Mouse (Mus musculus) E14TG2a.4 (cell line): ENCODE data around the gene Mrpl10.

Experiments
- H3K27me3 ChIP-seq: 2 replicates; pipeline ENCODE4 v1.6.1; 2014; ENCODE audit warnings: low read length, control low read depth; ENCODE audit not compliant: insufficient read depth
- H3K36me3 ChIP-seq: 2 replicates; pipeline ENCODE4 v1.6.1; 2014; ENCODE audit warnings: low read length, control low read depth; ENCODE audit not compliant: insufficient read depth
- H3K4me1 ChIP-seq: replicated peaks from 2 replicates; pipeline ENCODE4 v1.6.1; 2014; ENCODE audit warnings: low read depth, low read length, control low read depth
- H3K4me3 ChIP-seq: replicated peaks from 2 replicates; pipeline ENCODE4 v1.5.1; 2014; ENCODE audit warnings: mild to moderate bottlenecking, low read length
- H3K9me3 ChIP-seq: 2 replicates; pipeline ENCODE4 v1.6.1; 2014; ENCODE audit warnings: low read length, control low read depth
- CTCF ChIP-seq: conservative IDR thresholded peaks from 2 replicates; pipeline ENCODE4 v1.5.1; 2014; ENCODE audit warnings: low read length
- NANOG ChIP-seq: IDR thresholded peaks from 2 replicates; pipeline ENCODE4 v1.6.1; 2014; ENCODE audit warnings: borderline replicate concordance, low read length, mixed read lengths
- POU5F1 ChIP-seq: IDR thresholded peaks from 2 replicates; pipeline ENCODE4 v1.6.1; 2014; ENCODE audit warnings: low read length, borderline replicate concordance

The Mrpl10 gene

DNA sequence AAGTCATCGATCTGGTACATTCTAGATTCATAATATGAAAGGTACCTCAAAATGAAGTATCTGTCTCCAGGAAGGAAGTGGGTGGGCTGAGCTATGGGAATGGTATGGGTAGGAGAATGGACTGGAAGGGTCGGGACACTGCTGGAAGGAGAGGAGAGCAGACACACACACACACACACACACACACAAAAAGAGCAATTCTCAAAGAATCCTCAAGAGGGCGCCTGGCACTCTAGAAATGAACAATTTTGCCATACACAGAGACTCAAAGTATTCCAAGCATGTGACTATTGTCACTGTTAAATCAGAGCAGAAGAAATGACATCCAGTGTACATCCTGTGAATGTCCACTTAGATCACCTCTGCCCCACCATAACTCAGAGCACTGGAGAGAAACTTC lies 31.2 kb downstream of the Mrpl10 start:
- Histone ChIP-seq H3K4me3 (no peak overlapping the region), H3K36me3 (peaks cover 18% of the 10 kb centered on the region), H3K4me1 (peaks cover 34% of the 10 kb centered on the region), H3K27me3 (no peaks in the 10 kb centered on the region), H3K9me3 (no peaks in the 10 kb centered on the region)
- TF ChIP-seq POU5F1 (no peak), CTCF (peak; percentile 75), NANOG (no peak)

GRCm38 (mm10) chr11:97074235-97074634 lies 32.9 kb downstream of the Mrpl10 start:
- H3K4me1 ChIP-seq, result peaks cover 19% of the 10 kb centered on the region
- no peaks in the 10 kb centered on the region for H3K9me3 ChIP-seq
- TF ChIP-seq POU5F1, result no peak
- no peak for TF ChIP-seq CTCF
- no peak for TF ChIP-seq NANOG
- no peak overlapping the region for H3K4me3 ChIP-seq
- peaks cover 2% of the 10 kb centered on the region; the same call in 1 of the 2 replicates for H3K36me3 ChIP-seq
- no peaks in the 10 kb centered on the region for H3K27me3 ChIP-seq

- Histone ChIP-seq H3K27me3 (peaks cover 7% of the 10 kb centered on the region), H3K4me1 (peaks cover 14% of the 10 kb centered on the region), H3K4me3 (no peak overlapping the region), H3K36me3 (no peaks in the 10 kb centered on the region), H3K9me3 (no peaks in the 10 kb centered on the region)
- TF ChIP-seq CTCF, result no peak
- TF ChIP-seq POU5F1, result no peak
- no peak for TF ChIP-seq NANOG
Observed at GRCm38 (mm10) chr11:97078751-97079150, 37.4 kb downstream of the Mrpl10 start.

DNA sequence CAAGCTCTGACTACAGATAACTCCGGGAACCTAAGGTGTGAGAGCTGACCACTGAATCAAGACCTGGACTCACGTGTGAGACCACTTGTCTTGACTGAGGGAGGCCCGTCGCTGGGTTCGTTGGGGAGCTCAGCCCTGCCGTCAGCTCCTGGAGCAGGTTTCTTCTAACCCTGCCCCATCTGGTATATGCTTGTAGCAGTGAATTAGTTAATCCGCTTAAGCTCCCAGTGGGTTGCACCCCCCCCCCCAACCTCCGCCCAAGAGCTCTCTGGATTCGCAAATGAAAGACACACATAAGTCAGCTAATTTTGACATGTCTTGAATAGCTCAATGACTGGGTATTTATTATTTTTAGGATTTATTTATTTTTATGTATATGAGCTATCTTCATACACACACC lies 38.9 kb downstream of the Mrpl10 start:
- no peak for TF ChIP-seq POU5F1
- TF ChIP-seq CTCF, result no peak
- TF ChIP-seq NANOG, result no peak
- H3K36me3 ChIP-seq, result no peaks in the 10 kb centered on the region

GRCm38 (mm10) chr11:97082977-97083376 lies 41.6 kb downstream of the Mrpl10 start:
- Histone ChIP-seq H3K9me3 (peaks cover 9% of the 10 kb centered on the region), H3K4me1 (peaks cover 34% of the 10 kb centered on the region), H3K4me3 (no peak overlapping the region; the same call in 1 of the 2 replicates), H3K36me3 (no peaks in the 10 kb centered on the region), H3K27me3 (peaks cover 21% of the 10 kb centered on the region)
- TF ChIP-seq CTCF (peak; percentile 75), NANOG (no peak)

More for the DNA sequence above, 38.9 kb downstream of the Mrpl10 start:
- Histone ChIP-seq H3K4me3 (no peak overlapping the region), H3K27me3 (peaks cover 21% of the 10 kb centered on the region), H3K4me1 (peaks cover 26% of the 10 kb centered on the region), H3K9me3 (no peaks in the 10 kb centered on the region)

- H3K36me3 ChIP-seq, result no peaks in the 10 kb centered on the region
- peaks cover 34% of the 10 kb centered on the region for H3K4me1 ChIP-seq
- H3K9me3 ChIP-seq, result peaks cover 13% of the 10 kb centered on the region
- TF ChIP-seq POU5F1, result no peak
- TF ChIP-seq NANOG, result no peak
- TF ChIP-seq CTCF, result no peak
- H3K27me3 ChIP-seq, result peaks cover 21% of the 10 kb centered on the region
- H3K4me3 ChIP-seq, result no peak overlapping the region; the same call in 1 of the 2 replicates
Observed at GRCm38 (mm10) chr11:97083401-97084140, 42.2 kb downstream of the Mrpl10 start.

DNA sequence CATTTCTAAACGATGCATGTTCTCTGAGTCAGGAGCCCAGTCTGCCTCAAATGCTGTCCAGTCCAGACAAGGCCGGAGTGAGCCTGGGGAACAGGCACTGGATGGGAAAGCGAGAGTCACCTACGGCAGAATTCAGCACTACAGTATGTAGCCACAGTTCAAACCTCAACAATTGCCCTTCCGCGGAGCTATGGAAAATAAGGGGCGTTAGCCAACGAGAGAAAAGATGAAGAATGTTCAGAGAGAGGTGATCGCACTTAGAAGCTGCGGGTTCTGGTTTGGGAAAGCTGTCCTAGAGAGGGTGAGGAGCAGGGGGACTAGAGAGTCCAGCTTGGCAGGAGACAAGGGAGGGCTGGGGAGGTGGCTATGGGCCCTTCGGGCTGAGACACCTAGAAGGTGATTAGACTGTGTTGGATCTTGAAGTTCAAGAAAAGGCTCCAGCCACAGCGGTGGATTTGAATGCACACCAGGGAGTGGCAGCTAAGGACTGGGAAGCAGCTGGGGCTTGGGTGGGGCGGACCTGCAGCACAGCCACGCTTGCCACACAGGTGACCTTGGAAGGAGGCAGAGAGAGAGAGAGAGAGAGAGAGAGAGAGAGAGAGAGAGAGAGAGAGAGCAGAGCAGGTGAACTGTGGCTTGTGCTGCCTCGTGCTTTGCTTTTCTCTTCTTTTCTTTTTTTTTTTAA lies 43.6 kb downstream of the Mrpl10 start:
- H3K27me3 ChIP-seq, result peaks cover 21% of the 10 kb centered on the region
- peaks cover 19% of the 10 kb centered on the region for H3K9me3 ChIP-seq
- H3K4me3 ChIP-seq, result no peak overlapping the region
- H3K4me1 ChIP-seq, result peaks cover 32% of the 10 kb centered on the region
- no peaks in the 10 kb centered on the region for H3K36me3 ChIP-seq
- no peak for TF ChIP-seq CTCF
- TF ChIP-seq NANOG, result no peak
- no peak for TF ChIP-seq POU5F1

- H3K4me1 ChIP-seq, result peaks cover 32% of the 10 kb centered on the region
- TF ChIP-seq POU5F1, result no peak
- no peak for TF ChIP-seq CTCF
- no peak for TF ChIP-seq NANOG
- peaks cover 19% of the 10 kb centered on the region for H3K9me3 ChIP-seq
- H3K36me3 ChIP-seq, result no peaks in the 10 kb centered on the region
- peaks cover 21% of the 10 kb centered on the region for H3K27me3 ChIP-seq
- H3K4me3 ChIP-seq, result no peak overlapping the region
Observed at GRCm38 (mm10) chr11:97086365-97086764, 45.0 kb downstream of the Mrpl10 start.

DNA sequence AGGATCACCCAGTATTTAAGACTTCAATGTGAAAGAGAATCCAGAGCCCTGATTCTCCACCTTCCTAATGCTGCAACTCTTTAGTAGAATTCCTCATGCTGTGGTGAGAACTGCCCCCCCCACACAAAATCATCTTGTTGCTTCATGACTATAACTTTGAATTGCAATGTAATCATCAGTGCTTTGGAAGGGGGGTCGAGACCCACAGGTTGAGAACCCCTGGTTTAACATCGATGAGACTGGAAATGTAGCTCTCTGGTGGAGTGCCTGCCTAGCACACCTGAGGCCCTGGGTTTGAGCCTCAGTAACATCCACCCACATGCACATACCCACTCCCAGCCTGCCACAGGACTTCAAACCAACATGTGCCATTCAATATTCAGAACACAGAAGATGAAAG lies 53.2 kb downstream of the Mrpl10 start:
- Histone ChIP-seq H3K4me3 (no peak overlapping the region), H3K36me3 (no peaks in the 10 kb centered on the region), H3K27me3 (peaks cover 51% of the 10 kb centered on the region), H3K9me3 (no peaks in the 10 kb centered on the region), H3K4me1 (peaks cover 12% of the 10 kb centered on the region)
- TF ChIP-seq NANOG (no peak), POU5F1 (no peak), CTCF (no peak)
